Mouse (Mus musculus) small intestine, adult 2 months (tissue): Measurements from ENCODE around the gene Pls1.

Experiments
- CTCF ChIP-seq: fragments of 200-500 bp; IDR thresholded peaks from 2 replicates; pipeline ENCODE4 v1.5.1; 2012; ENCODE audit warnings: low read depth, mild to moderate bottlenecking, control low read depth, inconsistent platforms, low read length, moderate library complexity, mixed read lengths; ENCODE audit not compliant: insufficient replicate concordance, insufficient read length; ENCODE audit errors: extremely low read depth
- POLR2A ChIP-seq: fragments of 200-500 bp; IDR thresholded peaks from 2 replicates; pipeline ENCODE4 v1.6.1; 2012; ENCODE audit warnings: low read depth, mild to moderate bottlenecking, control low read depth, inconsistent platforms, low read length, moderate library complexity

- TF ChIP-seq CTCF (no peak), POLR2A (no peak)
These were observed 12.4 kb downstream of the Pls1 start for GRCm38 (mm10) chr9:95832758-95833157.
